Mouse (Mus musculus) left cerebral cortex, adult 2 months (tissue): ENCODE measurements around the gene Pitx2. TPM values are rescaled to one million over a fixed set of nuclear protein-coding genes. Genes with fewer than 3 reads are reported as not detected.

Source experiments
- DNase-seq, 2 experiments: peaks; one replicate each; pipeline ENCODE4 v3.0.0; 2021 to 2022; ENCODE audit warnings: low spot score in 2 of 2, mixed read lengths in 1 of 2; ENCODE audit errors: extremely low spot score in 1 of 2
- H3K27ac ChIP-seq: fragments of 200-600 bp; 2 replicates; pipeline ENCODE4 v1.8.1; 2022
- H3K4me3 ChIP-seq: fragments of 200-600 bp; 2 replicates; pipeline ENCODE4 v1.8.1; 2022
- CTCF ChIP-seq: fragments of 200-600 bp; IDR thresholded peaks from 2 replicates; pipeline ENCODE4 v1.8.1; 2022; ENCODE audit warnings: antibody characterized with exemption, mild to moderate bottlenecking, moderate library complexity
- intact Hi-C: fragments of 180-260 bp; cut with DNase I; formaldehyde crosslinking; loops from one replicate; pipeline ENCODE4 v1.15.1; 2025
- total RNA-seq, 2 experiments: library from RNA; stranded (reverse); gene quantifications; 2 replicates each; pipeline ENCODE4 v1.2.3; 2021

Pitx2 gene
- total RNA-seq, 2 experiments from 2014 or later = not detected

DNA sequence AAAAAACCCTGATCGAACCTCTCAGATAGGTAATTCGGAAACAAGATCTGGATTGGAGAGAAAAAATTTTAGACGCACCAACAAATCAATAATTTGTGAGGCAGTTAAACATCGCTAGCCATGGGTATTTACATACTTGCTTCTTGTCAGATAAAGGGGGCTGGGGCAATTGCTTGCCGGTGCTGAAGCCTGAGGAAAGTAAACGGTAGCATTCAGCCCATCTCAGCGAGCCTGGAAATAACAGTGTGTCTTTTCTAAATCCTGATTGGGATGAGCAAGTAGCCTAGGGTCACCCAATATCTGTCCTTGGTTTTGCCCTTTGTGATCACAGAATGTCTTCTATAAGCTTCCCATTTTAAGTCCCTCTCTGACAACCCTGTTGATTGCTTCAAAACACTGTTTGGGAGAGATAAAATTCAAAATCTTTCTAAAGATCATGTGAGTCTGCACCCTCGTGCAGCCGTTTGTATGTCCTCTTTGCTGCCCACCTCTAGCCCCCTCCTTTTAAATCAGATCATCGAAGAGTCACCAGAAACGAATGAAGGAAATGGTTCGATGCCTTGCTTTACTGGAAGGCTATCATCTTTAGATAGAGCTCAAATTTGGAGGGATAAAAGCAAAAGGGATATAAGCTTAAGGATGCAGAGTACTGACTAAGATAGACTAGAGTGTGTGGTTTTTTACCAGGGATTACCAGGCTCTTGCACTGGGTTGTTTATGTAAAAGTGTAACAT is 3.7 kb upstream of the Pitx2 start:
- intact Hi-C loops = no loop called here
- H3K4me3 ChIP-seq = no peak overlapping the region
- DNase-seq = no peak
- H3K27ac ChIP-seq = no peak overlapping the region
- TF ChIP-seq CTCF = no peak

DNA sequence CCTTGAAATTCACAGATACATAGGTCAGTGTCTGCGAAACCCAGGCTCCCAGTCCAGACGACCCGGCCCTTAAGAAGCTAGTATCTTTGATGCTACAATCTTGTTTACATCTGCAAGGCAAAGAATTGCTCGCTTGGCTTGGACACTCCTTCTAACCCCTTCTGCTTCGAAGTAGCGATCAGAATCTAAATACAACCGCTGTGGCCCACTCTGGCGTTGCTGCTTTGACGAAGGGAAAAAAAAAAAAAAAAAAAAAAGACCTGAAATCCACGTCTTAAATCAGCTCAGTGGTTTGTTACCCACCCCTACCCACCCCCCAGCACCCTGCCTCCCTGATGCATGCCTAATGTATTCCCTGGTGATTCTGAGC is 3.1 kb upstream of the Pitx2 start:
- Histone ChIP-seq H3K4me3 (no peak overlapping the region), H3K27ac (no peak overlapping the region)
- intact Hi-C loops = no loop called here
- no peak for TF ChIP-seq CTCF
- no peak for DNase-seq

DNA sequence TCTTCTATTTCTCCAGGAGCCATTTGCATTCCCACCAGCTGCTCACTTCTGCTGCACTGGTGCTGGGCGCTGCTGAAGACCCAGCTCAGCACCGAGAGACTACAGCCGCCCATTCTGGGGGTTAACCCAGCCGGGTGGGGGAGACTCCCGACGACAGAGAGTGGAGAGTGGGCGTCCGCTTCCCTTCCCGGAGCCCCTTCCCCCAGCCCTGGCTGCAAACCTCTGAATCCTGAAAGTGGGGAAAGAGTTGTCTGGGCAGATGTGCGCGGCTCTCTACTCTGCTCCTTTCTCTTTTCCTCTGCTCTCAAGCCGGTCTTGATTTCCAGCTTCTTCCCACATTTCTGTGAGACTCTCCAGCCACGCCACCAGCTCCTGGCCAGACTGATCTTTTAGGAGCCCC is 2.6 kb upstream of the Pitx2 start:
- intact Hi-C loops = no loop called here
- no peak overlapping the region for H3K27ac ChIP-seq
- no peak for TF ChIP-seq CTCF
- DNase-seq = no peak
- no peak overlapping the region for H3K4me3 ChIP-seq

DNA sequence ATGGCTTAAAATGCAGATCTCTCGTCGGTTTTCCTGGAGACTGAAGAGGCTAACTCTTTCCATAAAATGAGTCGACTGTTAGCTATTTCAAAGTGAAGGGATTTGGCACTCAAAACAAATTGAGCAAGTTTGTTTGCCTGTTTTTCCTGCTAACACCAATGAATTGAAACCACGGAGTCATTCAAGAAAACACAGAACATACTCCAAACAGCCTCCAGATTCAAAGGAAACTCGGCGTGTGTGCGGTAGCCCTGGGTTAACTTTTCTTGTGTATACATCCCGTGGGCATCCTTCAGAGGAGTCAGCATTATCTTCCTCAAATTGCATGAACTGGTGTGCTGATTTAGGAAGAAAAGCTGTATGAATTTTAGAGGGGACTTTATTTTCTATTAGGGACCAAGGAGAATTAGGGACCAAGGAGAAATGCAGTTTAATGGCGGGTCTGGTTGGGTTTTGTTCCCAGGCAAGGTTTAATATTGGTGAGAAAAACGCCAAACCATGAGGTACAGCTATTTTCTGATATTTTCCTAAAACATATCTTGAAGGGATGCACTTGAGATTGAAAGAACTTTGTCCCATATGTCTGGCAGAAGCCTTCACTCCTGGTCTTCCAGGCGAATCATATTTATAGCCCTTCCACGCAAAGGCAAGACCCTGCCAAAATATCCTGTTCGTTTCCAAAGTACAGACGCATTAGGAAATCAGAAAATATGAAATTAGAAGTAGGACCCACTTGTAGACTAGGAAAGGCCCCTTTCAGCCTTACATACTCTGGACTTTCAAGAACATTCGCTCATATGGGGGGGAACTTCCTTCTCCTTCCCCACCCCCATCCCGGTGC is 1.7 kb upstream of the Pitx2 start:
- intact Hi-C loops = loop anchor here (2.0 kb wide), 1 partner anchor 17 kb away; no protein-coding TSS in a partner anchor
- no peak for TF ChIP-seq CTCF
- no peak overlapping the region for H3K27ac ChIP-seq
- DNase-seq = no peak
- no peak overlapping the region for H3K4me3 ChIP-seq

DNA sequence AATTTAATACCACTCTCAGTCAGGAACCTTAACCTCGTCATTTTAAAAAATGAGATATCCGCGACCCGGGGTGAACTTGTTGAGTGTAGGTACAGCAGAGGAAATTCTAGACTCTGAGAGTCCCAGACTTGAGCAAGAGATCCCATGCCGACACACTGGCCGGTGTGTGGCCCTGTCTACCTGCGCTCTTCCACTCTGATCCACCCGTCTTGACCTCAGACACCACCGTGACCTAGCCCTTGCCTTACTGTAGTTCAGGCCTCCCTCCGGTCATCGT is 1.1 kb upstream of the Pitx2 start:
- no peak for TF ChIP-seq CTCF
- intact Hi-C loops = loop anchor here (2.0 kb wide), 1 partner anchor 16 kb away; no protein-coding TSS in a partner anchor
- DNase-seq = no peak

DNA sequence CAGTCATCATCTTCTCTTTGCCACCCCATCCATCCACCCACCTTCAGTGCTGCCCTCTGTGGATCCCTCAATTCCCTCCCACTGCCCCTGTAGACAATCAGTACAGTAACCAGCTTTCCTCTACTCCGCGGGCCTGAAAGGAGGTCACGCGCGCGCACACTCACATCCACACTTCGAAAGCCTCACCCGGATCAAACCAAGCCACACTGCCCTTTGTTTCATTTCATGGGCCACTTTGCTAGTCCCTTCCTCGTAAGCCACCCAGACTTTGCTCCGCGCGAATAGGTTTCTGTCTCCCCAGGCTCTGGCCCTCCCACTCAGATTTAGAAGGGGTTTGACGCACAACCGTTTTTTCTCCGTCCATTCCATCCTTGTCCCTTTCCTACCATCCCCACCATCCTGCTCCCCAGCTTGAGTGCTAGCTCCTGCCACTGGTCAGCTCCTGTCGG is 494 bp upstream of the Pitx2 start:
- no peak overlapping the region for H3K27ac ChIP-seq
- H3K4me3 ChIP-seq = no peak overlapping the region
- intact Hi-C loops = loop anchor here (2.0 kb wide), 1 partner anchor 16 kb away; no protein-coding TSS in a partner anchor
- no peak for TF ChIP-seq CTCF
- DNase-seq = no peak

More for the DNA sequence above, 1.1 kb upstream of the Pitx2 start:
- no peak overlapping the region for H3K27ac ChIP-seq
- no peak overlapping the region for H3K4me3 ChIP-seq

DNA sequence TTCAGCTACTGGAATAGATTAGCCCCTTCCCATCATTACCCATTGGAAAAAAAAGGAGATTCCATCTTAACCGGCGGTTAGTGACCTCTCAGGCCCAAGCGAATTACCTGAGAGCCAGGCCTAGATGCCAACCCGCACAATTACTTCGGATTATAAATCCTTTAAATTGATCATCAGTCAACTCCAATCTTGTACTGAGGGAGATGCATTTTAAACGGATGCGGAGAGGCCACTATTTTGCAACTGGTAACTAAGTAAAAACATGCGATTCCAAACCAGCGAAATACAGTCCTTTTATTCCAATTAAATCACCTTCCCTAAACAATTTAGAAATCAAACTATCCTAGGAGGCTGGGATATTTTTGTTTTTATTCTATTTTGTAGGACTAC is 818 bp downstream of the Pitx2 start:
- H3K4me3 ChIP-seq = no peak overlapping the region
- DNase-seq = no peak
- TF ChIP-seq CTCF = no peak
- no peak overlapping the region for H3K27ac ChIP-seq
- intact Hi-C loops = loop anchor here (10.0 kb wide), 2 partner anchors 686 to 1196 kb away; no protein-coding TSS in a partner anchor

DNA sequence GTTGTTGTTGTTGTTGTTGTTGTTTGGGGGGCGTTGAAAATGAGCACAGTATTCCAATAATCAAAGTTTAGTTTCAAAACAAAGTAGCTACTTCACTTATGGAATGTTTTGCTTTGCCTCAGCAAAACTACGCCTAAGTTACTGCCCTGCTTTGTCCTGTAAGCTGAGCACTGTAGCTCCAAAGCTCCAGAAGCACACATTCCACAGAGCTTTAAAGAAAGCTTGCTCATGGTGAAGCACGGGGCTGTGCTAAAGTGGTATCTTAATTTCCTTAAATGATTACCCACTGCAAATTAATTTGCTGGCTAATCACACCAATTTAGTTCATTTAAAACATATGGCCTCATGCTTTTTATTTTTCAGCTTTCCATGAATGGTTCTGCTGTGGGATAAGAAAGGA is 1.5 kb downstream of the Pitx2 start:
- TF ChIP-seq CTCF = no peak
- intact Hi-C loops = loop anchor here (10.0 kb wide), 2 partner anchors 686 to 1196 kb away; no protein-coding TSS in a partner anchor
- Histone ChIP-seq H3K4me3 (no peak overlapping the region), H3K27ac (no peak overlapping the region)
- no peak for DNase-seq

DNA sequence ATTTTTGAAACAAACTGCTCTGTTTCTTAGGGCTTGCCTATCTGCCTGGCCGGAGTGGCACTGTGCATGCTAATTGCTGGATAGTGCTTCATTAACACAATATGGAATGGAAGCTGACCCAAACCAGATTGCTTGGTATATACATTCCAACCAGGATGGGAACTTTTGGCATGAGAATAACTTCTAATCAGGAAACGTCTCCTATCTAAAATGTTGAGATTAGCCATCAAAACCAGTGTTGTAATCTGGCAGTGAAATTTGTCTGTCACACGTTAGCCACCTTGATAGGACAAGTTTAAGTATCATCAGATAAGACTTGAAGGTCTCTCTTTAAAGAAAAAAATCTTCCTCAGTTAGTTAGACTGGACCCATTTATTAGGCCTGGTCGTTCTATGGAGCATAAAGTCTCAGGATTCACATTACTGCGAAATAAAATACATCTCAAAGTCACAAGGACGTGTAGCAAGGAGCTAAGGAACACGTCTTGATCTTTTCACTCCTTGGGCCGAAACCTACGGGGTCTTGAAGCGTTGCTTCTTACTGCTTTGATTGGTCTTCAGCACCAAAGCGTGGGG is 2.1 kb downstream of the Pitx2 start:
- intact Hi-C loops = loop anchor here (10.0 kb wide), 2 partner anchors 687 to 1197 kb away; no protein-coding TSS in a partner anchor
- no peak for TF ChIP-seq CTCF

DNA sequence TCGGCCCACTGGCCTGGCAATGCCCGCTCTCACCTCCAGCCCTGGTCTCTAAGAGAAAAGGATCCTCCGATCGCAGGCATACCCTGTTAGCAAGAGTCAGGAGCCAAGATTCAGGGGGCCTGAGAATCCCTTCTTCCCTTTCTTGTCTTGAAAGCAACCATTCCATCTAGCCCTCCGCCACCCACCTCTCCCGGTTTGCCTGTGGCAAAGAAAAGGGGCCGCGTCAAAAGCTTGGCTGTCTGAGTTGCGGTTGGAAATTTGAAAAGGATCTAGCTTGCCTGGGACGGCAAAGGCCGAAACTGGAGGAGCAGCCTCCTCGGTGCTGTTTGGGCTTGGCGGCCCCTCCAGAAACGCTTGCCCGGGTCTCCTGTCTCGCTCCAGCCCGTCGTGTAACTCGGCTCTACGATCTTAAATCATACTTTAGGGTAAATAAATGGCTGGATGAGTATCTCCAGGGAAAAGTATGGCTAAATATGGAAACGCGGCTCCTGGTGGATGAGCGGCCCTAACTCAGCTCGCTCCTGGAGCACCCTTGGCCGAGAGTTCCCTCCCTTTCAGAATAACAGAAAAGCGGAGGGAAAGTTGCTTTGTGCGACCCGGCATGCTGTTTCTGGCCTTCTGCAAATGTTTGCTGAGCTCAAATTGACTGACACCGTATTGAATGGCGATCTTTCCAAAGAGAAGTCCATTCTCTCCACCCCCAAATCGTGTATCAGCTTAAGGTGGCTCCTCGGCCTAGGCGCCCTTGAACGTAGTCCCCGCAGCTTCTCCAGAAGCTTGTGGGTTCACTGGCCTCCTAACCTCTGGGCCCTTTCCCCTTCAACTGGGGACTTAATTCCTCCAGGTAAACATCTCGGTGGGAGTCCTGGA is 3.4 kb downstream of the Pitx2 start:
- Histone ChIP-seq H3K4me3 (no peak overlapping the region), H3K27ac (no peak overlapping the region)
- TF ChIP-seq CTCF = no peak
- intact Hi-C loops = loop anchor here (10.0 kb wide), 2 partner anchors 688 to 1198 kb away; no protein-coding TSS in a partner anchor
- no peak for DNase-seq

More for the DNA sequence above, 2.1 kb downstream of the Pitx2 start:
- H3K4me3 ChIP-seq = no peak overlapping the region
- no peak overlapping the region for H3K27ac ChIP-seq
- DNase-seq = no peak

DNA sequence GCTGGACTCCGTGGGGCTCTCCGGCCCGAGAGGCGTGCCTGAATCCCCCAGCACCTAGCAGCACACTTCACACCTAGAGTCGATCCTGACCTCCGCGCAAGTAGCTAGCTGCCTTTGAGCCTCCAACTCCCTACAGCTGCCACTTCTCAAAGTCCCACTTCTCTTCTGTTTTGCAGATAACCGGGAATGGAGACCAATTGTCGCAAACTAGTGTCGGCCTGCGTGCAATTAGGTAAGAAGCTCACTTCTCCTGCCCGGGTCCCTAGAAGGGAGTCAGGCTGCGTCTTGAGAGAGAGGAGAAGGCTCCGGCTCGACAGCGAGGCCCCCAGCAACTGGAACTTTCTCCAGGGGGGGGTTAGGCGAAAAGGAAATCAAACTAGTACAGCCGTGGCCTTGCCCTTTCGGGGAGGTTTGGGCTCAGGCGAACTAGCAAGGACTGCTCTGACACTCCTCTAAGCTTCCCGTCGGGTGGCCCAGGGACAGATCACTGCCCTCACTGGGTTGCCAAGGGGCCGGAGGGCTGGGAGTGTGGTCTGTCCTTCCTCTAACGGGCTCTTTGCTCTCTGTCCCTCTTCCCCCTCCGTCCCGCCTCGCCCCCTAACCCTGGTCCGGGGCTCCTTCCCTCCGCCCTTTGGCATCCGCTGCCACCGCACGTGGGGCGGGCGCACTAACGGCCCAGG is 4.2 kb downstream of the Pitx2 start:
- intact Hi-C loops = loop anchor here (1.0 to 10.0 kb wide), 3 partner anchors 689 to 1199 kb away; no protein-coding TSS in a partner anchor
- H3K4me3 ChIP-seq = no peak overlapping the region
- no peak for DNase-seq
- TF ChIP-seq CTCF = no peak
- H3K27ac ChIP-seq = no peak overlapping the region
